Mouse (Mus musculus) myocyte (in vitro differentiated cells): ENCODE measurements around the gene 4930556J24Rik.

ENCODE experiments used
- CEBPB ChIP-seq: IDR thresholded peaks from 2 replicates; pipeline ENCODE4 v1.6.1; 2011; ENCODE audit warnings: mild to moderate bottlenecking, moderate library complexity; ENCODE audit not compliant: poor library complexity, insufficient read depth, severe bottlenecking
- MAX ChIP-seq: IDR thresholded peaks from one replicate; pipeline ENCODE4 v1.6.1; 2011; ENCODE audit warnings: low read depth, mild to moderate bottlenecking, control low read depth
- MYOG ChIP-seq, 3 experiments: IDR thresholded peaks; one replicate each; pipeline ENCODE4 v1.6.1; 2011; ENCODE audit warnings: control low read depth in 2 of 3, low read depth in 2 of 3, mild to moderate bottlenecking in 2 of 3; ENCODE audit not compliant: insufficient read length in 2 of 3, control insufficient read depth in 1 of 3, insufficient read depth in 1 of 3
- POLR2A ChIP-seq: IDR thresholded peaks from one replicate; pipeline ENCODE4 v1.6.1; 2011; ENCODE audit warnings: low read depth, mild to moderate bottlenecking, control low read depth, moderate library complexity; ENCODE audit not compliant: insufficient read length
- SRF ChIP-seq: IDR thresholded peaks from one replicate; pipeline ENCODE4 v1.6.1; 2011; ENCODE audit warnings: low read depth; ENCODE audit not compliant: control insufficient read depth, insufficient read length

- TF ChIP-seq MYOG (IDR thresholded peaks at IDR 0.05; ENCODE audit: control insufficient read depth in 1 of 3, insufficient read depth in 1 of 3, insufficient read length in 2 of 3, low read depth in 2 of 3), result no peak
- TF ChIP-seq MAX, result no peak
- TF ChIP-seq CEBPB, result no peak
- no peak for TF ChIP-seq SRF
- no peak for TF ChIP-seq POLR2A
Measured at GRCm38 (mm10) chr11:3922731-3923130, 53.8 kb downstream of the 4930556J24Rik start.
